Mouse (Mus musculus) embryonic stem cell, embryonic (primary cell): ENCODE measurements at regions not wholly inside any gene's neighbourhood (a gene's known extent, or its start where the extent isn't known, plus 50 kb on each side); places are given as distances from the start of the nearest gene placed in this dataset.

Experiments
- CTCF ChIA-PET, 4 experiments: fragments of 300-600 bp in 2 of 4; fragments of 350-600 bp in 2 of 4; sonication (Branson Sonifier 250); formaldehyde crosslinking; loops; one replicate each; lab custom pipeline; 2022; ENCODE audit warnings: inconsistent platforms in 2 of 4; lab: Charles Lee
- POLR2A ChIA-PET, 4 experiments: fragments of 300-600 bp in 2 of 4; fragments of 350-600 bp in 2 of 4; sonication (Branson Sonifier 250); formaldehyde crosslinking; loops; one replicate each; lab custom pipeline; 2022; ENCODE audit warnings: antibody characterized with exemption in 4 of 4, inconsistent platforms in 1 of 4; lab: Charles Lee

- CTCF ChIA-PET, result no interaction called here
- POLR2A ChIA-PET, result no interaction called here
Measured at GRCm38 (mm10) chr6:96000011-96000476, 112.9 kb upstream of the Fam19a1 start.

DNA sequence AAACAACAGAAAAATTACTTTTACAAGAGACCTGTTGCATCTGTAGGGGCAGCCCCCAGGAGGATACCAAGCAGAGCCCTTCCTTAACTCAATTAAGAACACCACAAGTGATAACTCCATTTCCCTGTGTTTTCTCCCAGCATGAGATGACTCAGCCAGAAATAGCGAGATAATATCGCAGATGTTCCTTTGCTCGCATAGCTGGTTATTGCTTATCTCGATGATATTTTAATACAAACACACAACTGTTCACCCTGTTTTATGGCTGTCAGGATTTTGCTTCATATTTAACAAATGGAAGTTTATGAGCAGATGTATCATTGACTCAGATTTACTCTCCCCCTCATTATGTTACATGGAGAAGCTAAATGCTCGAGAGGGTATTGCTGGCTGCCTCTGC is 101.7 kb upstream of the Fam19a1 start:
- ChIA-PET POLR2A (interaction anchor here in 1 of 4 experiments (1.2 kb wide), 1 partner anchor 50 kb away, joined by 3 read pairs; no protein-coding TSS in a partner anchor), CTCF (no interaction called here)

DNA sequence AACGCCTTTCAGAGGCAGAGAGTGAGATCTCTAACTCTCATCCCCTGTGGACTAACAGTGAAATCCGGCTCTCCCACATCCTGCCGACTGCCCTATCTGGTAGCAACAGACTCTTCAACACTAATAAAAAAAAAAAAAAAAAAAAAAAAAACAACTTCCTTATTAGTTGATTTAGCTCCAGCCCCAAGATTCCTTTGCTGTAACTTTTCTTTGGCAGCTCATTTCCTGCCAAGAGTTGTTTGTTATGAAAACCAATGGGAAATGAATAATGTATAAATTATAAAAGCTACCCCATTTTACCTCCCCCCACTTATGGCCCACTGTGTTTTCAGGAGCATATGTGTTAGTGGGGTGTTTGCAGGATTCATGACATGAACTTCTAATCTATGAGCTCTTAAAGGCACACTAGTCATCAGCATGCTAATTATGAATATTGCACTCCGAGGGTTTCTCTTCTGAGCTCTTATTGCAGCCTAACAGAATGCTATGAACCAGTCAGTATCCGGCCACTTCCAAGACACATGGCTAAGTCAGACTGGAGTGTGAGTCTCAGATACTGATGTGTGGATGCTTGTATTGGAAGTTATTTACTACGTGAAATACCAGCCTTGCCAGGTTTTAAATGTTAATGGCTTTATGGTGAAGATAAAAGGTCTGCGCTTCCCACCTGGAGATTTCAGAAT is 84.8 kb upstream of the Fam19a1 start:
- CTCF ChIA-PET, result interaction anchor here in 2 of 4 experiments (0.6 to 0.7 kb wide), 2 partner anchors 497 to 1562 kb away, joined by 3 read pairs; no protein-coding TSS in a partner anchor
- POLR2A ChIA-PET, result interaction anchor here in 3 of 4 experiments (0.5 to 0.7 kb wide), 4 partner anchors 161 to 1146 kb away, joined by 3 to 4 read pairs (median 3); no protein-coding TSS in a partner anchor

DNA sequence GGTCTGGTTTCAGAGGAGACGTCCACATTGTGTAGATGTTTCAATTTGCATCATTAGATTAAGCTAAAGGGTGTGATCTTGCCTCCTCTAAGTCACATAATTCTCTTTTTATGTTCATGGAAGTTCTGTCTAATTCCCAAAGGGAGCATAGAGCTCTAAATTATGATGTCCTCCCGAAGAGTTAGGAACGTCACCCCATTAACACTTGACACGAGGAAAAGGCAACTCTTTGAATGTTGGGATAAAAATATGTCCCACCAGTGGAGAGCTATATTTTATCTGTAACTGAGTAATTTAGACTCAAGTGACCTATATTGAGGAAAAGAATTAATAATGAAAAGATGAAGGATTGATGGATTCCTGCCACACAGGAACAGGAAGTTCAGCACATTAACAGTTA is 69.2 kb upstream of the Fam19a1 start:
- ChIA-PET CTCF (no interaction called here), POLR2A (no interaction called here)

DNA sequence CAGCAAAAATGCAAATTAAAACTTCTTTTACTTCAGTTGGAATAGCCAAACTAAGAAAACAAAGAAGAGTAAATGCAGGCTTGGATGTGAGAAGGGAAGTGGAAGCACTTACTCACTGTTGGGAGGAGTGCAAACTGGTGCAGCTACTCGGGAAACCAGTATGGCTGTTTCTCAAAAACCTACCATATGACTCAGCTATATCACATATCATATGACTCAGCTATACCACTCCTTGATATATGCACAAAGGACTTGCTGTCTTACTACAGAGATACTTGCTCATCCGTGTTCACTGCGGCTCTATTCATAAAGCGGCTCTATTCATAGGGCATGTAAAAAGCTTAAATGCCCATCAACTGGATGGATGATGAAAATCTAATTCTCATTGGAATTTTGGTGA is 59.5 kb upstream of the Fam19a1 start:
- ChIA-PET CTCF (no interaction called here), POLR2A (no interaction called here)

- ChIA-PET POLR2A (no interaction called here), CTCF (no interaction called here)
Measured at GRCm38 (mm10) chr6:96057011-96057410, 55.9 kb upstream of the Fam19a1 start.

DNA sequence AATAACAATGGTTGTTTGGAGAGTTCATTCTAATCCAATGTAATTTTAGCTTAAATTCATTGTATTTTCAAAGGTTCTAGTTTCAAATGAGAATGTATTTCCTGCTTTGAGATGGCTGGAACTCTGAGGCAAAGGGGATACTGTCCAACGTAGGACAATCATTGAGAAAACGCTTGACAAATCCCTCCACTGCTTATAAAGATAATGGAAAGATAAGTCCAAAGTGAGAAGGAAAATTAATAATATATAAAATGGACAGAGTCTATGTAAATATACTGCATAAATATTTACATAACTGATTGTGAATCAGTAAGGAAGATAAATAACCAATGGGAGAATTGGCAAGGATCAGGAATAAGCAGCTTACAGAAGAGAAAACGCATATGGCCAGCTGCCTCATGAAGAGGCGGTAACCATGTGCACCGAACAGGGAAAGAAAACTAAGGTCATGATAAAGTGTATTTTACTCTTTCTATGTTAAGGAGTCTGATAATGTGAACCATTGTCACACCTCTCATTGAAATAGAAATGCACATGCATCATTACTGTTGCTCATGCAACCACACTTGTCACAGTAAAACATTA is 55.3 kb upstream of the Fam19a1 start:
- ChIA-PET POLR2A (no interaction called here), CTCF (no interaction called here)

GRCm38 (mm10) chr6:96061979-96062378 is 51.0 kb upstream of the Fam19a1 start:
- POLR2A ChIA-PET, result no interaction called here
- CTCF ChIA-PET, result no interaction called here
